Mouse (Mus musculus) lung, embryonic 14.5 days (tissue): ENCODE results near the gene Szrd1. TPM values are rescaled to one million over a fixed set of nuclear protein-coding genes. Genes with fewer than 3 reads are reported as not detected.
A peak's percentile ranks its signal among the peaks of the same experiment; 100 is the strongest.

ENCODE experiments used
- ATAC-seq: fragments of 200-750 bp; cut with Nextera tagmentation; 2 replicates; pipeline ENCODE4 v1.8.0; 2017; ENCODE audit warnings: mild to moderate bottlenecking, moderate TSS enrichment, moderate library complexity; ENCODE audit not compliant: insufficient read depth
- DNase-seq: peaks from one replicate; pipeline ENCODE4 v3.0.0-alpha.2; 2015
- H3K27ac ChIP-seq: fragments of 300-500 bp; sonication (generic); 2 replicates; pipeline ENCODE4 v1.5.1; 2014; ENCODE audit warnings: low read depth, mild to moderate bottlenecking, moderate library complexity
- H3K27me3 ChIP-seq: fragments of 300-500 bp; sonication (generic); 2 replicates; pipeline ENCODE4 v1.6.1; 2014; ENCODE audit warnings: low read length, control low read depth; ENCODE audit not compliant: insufficient read depth
- H3K36me3 ChIP-seq: fragments of 300-500 bp; sonication (generic); 2 replicates; pipeline ENCODE4 v1.6.1; 2014; ENCODE audit warnings: control low read depth; ENCODE audit not compliant: insufficient read depth
- H3K4me1 ChIP-seq: fragments of 300-500 bp; sonication (generic); 2 replicates; pipeline ENCODE4 v1.6.1; 2014; ENCODE audit warnings: antibody characterized with exemption, control low read depth; ENCODE audit not compliant: insufficient read depth
- H3K4me2 ChIP-seq: fragments of 300-500 bp; sonication (generic); 2 replicates; pipeline ENCODE4 v1.6.1; 2014; ENCODE audit warnings: mild to moderate bottlenecking
- H3K4me3 ChIP-seq: fragments of 300-500 bp; sonication (generic); 2 replicates; pipeline ENCODE4 v1.5.1; 2014; ENCODE audit warnings: low read depth, low read length
- H3K9ac ChIP-seq: fragments of 300-500 bp; sonication (generic); 2 replicates; pipeline ENCODE4 v1.6.1; 2014
- H3K9me3 ChIP-seq: fragments of 300-500 bp; sonication (generic); 2 replicates; pipeline ENCODE4 v1.6.1; 2016; ENCODE audit warnings: low read depth, low read length, control low read depth
- CTCF ChIP-seq: IDR thresholded peaks from 2 replicates; pipeline ENCODE4 v1.5.1; 2016; ENCODE audit warnings: antibody characterized with exemption, low read depth
- WGBS: fragments of 180-500 bp; shearing (Covaris S2); extraction: QIAGEN DNeasy Blood & Tissue Kit; methylation state at CpG from one replicate; pipeline ENCODE4 v1.1.7; 2014; 5-methylcytosine and 5-hydroxymethylcytosine counted together
- polyA plus RNA-seq: library from polyadenylated mRNA; unstranded; fragments of >200 nt; fragmentation: Nextera tagmentation; extraction: Ambion mirVana; gene quantifications from 2 replicates; pipeline ENCODE4 v1.2.1, GENCODE M21; 2014

Szrd1 gene
- polyA plus RNA-seq, 1 experiment from 2014 or later = 29.8 TPM

DNA sequence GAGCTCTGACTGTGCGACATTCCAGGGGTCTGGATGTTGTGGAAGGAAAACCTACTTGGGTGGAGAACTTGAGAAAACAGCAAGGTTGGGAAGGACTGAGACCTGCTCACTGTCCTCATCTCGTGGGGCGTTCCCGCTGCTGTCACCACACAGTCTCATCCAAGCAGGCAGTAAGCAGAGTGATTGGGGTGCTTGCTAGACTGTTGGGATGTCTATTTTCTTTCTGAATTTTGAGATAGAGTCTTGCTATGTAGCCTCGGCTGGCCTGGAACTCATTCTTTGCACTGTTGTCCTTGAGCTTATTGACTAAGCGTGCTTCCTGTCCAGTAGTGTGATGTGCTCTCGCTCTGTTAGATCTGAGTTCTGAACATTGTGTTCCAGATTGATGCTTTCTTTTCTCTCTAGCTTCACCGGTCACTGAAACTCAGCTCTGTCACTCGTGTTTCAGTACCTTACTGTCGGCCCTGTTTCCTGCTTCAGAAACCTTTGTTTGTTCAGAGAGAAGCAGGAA is 36.8 kb upstream of the Szrd1 start:
- Histone ChIP-seq H3K27me3 (no peaks in the 10 kb centered on the region), H3K4me1 (no peaks in the 10 kb centered on the region), H3K36me3 (peaks cover 62% of the 10 kb centered on the region), H3K9ac (no peak overlapping the region), H3K4me2 (no peak overlapping the region), H3K4me3 (no peak overlapping the region), H3K27ac (peak overlapping the region; percentile 10; the same call in 1 of the 2 replicates), H3K9me3 (no peaks in the 10 kb centered on the region)
- no peak for TF ChIP-seq CTCF
- whole genome bisulfite sequencing = 80% methylated on average over 10 of the region's 10 CpGs
- ATAC-seq = no peak
- DNase-seq = no peak

DNA sequence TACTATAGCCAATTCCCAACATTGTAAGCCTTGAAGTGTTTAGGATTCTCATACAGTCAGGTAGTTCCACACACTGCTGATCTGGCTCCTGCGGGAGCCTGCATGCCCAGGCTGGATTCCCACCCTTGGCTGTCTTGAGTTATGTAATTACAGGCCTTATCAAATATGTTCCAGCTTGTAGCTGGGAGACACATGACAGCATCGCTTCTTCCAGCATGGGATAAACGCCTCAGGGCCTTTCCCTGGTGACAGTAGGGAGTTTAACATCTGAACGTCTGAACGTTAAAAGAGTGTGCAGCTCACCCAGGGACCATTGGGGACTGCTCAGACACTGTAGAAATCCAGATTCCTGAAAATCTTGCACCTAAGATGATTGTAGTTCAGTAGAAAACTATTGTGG is 36.2 kb upstream of the Szrd1 start:
- Histone ChIP-seq H3K4me1 (no peaks in the 10 kb centered on the region), H3K9ac (no peak overlapping the region), H3K36me3 (peaks cover 62% of the 10 kb centered on the region), H3K4me3 (no peak overlapping the region), H3K27ac (no peak overlapping the region), H3K9me3 (no peaks in the 10 kb centered on the region), H3K4me2 (no peak overlapping the region), H3K27me3 (no peaks in the 10 kb centered on the region)
- DNase-seq (no peak), ATAC-seq (no peak)
- 74% methylated on average over 5 of the region's 5 CpGs for WGBS
- TF ChIP-seq CTCF = no peak

DNA sequence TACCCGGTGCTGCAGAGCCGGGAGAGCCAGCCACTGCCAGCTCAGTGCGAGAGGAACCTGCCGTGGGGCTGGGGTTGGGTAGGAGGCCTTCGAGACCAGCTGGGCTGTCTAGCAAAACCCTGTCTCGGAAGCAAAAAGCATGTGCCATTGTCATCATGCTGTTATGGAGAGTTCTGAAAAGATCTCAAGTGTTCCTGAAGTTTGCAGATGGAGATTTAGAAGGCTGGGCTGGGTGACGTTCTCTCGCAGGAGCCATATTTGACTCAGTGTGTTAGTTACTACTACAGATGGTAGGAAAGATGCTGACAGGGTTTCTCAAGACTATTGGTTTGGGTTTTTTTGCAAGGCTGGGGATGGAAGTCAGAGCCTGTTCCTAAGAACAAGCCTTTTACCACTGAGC is 32.5 kb upstream of the Szrd1 start:
- Histone ChIP-seq H3K27ac (no peak overlapping the region), H3K9me3 (no peaks in the 10 kb centered on the region), H3K9ac (no peak overlapping the region), H3K36me3 (peaks cover 62% of the 10 kb centered on the region), H3K4me1 (no peaks in the 10 kb centered on the region), H3K27me3 (no peaks in the 10 kb centered on the region), H3K4me2 (no peak overlapping the region), H3K4me3 (no peak overlapping the region)
- WGBS = 92% methylated on average over 8 of the region's 8 CpGs
- no peak for DNase-seq
- TF ChIP-seq CTCF = no peak
- ATAC-seq = no peak

DNA sequence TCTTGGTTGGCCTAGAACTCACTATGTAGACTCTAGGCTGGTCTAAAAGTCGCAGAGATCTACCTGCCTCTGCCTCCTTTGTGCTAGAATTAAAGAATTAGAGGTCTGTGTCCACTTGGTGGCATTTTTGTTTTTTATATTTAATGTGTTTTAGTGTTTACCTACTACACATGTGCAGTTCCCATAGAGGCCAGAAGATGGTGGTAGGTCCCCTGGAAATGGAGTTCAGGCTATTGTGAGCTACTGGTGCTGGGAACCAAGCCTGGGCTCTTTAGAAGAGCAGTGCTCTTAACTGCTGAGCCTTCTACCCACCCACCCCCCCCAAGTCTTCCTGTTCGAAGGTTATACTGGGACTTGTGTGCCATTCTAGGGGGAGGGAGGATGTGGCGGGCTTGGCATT is 27.6 kb upstream of the Szrd1 start:
- Histone ChIP-seq H3K9ac (no peak overlapping the region), H3K27ac (no peak overlapping the region), H3K36me3 (peaks cover 40% of the 10 kb centered on the region), H3K4me2 (no peak overlapping the region), H3K4me3 (no peak overlapping the region), H3K4me1 (no peaks in the 10 kb centered on the region), H3K27me3 (no peaks in the 10 kb centered on the region), H3K9me3 (no peaks in the 10 kb centered on the region)
- no peak for TF ChIP-seq CTCF
- DNase-seq (no peak), ATAC-seq (no peak)
- 94% methylated on average over 3 of the region's 3 CpGs for WGBS

DNA sequence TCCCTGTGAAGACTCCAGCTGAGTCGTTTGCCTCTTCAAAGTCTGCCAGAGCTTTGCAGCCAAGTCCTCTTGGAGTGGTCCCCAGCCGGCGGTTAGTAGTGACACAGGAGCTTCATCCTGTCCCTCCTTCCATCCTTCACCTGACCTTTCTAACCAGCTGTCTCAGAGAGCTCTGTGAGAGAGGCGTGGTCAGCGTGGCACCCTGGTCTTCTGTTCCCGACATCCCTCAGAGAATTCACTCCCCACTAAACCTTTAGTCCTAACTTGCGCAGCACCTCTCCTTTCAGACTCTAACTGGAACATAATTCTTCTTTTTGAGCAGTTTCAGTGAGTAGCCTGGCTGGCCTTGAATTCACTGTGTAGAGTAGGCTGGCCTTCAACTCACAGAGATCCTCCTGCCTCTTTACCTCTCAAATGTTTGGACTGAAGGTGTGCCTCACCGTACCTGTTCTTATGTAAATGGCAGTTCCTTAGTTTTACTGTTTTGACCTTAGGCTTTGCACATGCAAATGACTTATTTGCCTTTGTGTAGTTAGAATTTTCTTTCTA is 26.2 kb upstream of the Szrd1 start:
- 58% methylated on average over 8 of the region's 8 CpGs for WGBS
- Histone ChIP-seq H3K27ac (no peak overlapping the region), H3K4me3 (no peak overlapping the region), H3K36me3 (peaks cover 26% of the 10 kb centered on the region), H3K9me3 (no peaks in the 10 kb centered on the region), H3K4me2 (no peak overlapping the region), H3K27me3 (no peaks in the 10 kb centered on the region), H3K9ac (no peak overlapping the region), H3K4me1 (no peaks in the 10 kb centered on the region)
- no peak for TF ChIP-seq CTCF
- no peak for DNase-seq
- ATAC-seq = no peak

DNA sequence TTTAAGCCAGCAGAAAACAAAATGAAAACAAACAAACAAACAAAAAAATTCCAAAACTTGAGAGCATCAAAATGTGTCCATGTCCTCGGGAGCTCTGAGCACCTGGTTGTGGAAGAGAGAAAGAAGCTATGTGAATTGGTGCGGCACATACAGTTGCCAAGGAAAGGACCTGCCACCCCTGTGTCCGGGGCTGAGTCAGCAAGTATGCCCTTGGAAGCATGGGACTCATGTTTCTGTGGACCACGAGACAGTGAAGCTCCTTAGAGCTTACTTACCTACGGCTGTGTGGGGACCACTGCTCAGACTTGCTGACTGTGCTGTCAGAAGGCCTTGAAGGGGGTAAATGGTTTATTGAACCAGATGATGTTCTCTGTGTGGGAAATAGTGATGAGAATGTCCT is 24.2 kb upstream of the Szrd1 start:
- TF ChIP-seq CTCF = no peak
- 89% methylated on average over 5 of the region's 5 CpGs for WGBS
- Histone ChIP-seq H3K27me3 (no peaks in the 10 kb centered on the region), H3K9ac (no peak overlapping the region), H3K4me2 (no peak overlapping the region), H3K36me3 (peaks cover 16% of the 10 kb centered on the region), H3K4me3 (no peak overlapping the region), H3K4me1 (no peaks in the 10 kb centered on the region), H3K9me3 (no peaks in the 10 kb centered on the region), H3K27ac (no peak overlapping the region)
- no peak for DNase-seq
- ATAC-seq = no peak

DNA sequence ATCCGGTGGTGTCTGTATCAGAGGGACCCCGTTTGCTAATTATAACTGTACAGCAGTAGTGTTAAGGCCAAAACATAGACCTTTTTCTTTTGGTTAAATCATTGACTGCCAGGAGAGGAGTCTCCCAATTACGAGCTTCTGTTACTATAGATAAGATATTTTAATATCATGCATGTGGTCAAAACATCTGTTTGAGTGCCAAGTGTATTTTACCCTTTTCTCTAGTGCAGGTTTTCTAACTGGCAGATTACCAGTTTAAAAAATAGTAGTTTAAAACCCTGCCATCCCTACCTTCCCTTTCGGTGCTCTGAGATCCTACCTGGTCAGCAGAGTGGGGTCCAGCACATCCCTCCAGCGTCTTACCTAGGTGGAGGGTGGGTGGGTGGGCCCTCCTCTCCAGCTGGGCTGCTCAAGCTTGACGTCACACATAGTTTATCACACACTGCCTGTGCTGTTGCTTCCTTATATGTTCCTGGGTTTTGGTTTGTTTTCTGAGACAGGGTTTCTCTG is 22.2 kb upstream of the Szrd1 start:
- Histone ChIP-seq H3K9ac (no peak overlapping the region), H3K9me3 (no peaks in the 10 kb centered on the region), H3K4me1 (no peaks in the 10 kb centered on the region), H3K27ac (no peak overlapping the region), H3K4me3 (no peak overlapping the region), H3K4me2 (no peak overlapping the region), H3K36me3 (no peaks in the 10 kb centered on the region), H3K27me3 (no peaks in the 10 kb centered on the region)
- no peak for ATAC-seq
- WGBS = 81% methylated on average over 6 of the region's 6 CpGs
- no peak for TF ChIP-seq CTCF
- DNase-seq = no peak
